Mouse (Mus musculus): ENCODE measurements around the gene Capn11. TPM values are rescaled to one million over a fixed set of nuclear protein-coding genes. Genes with fewer than 3 reads are reported as not detected.

The Capn11 gene
- total RNA-seq (2014; rRNA removed) (0.13 TPM in 1 of 2 replicates, not detected in the other), polyA plus RNA-seq (2012; rRNA removed) (0.02 TPM in 1 of 2 replicates, not detected in the other)

GRCm38 (mm10) chr17:45659225-45659624 is at the start of gene Capn11:
TSS of gene Capn11 (minus strand) at chr17:45659325.
- H3K36me3 ChIP-seq (ENCODE audit: control insufficient read depth, insufficient read depth, low read length) = peaks cover 3% of the 10 kb centered on the region; the same call in 1 of the 2 replicates
- no peaks in the 10 kb centered on the region for H3K4me1 ChIP-seq (ENCODE audit: control insufficient read depth, insufficient read depth, low read length)
- no peak within 1 kb of the TSS for H3K4me3 ChIP-seq (ENCODE audit: insufficient read depth, low read depth, low read length)
- 90% methylated on average over 4 of the region's 4 CpGs for WGBS
- H3K27ac ChIP-seq (replicated peaks; ENCODE audit: insufficient read depth, low read depth, low read length) = no peak within 1 kb of the TSS
- H3K79me2 ChIP-seq (ENCODE audit: control insufficient read depth, insufficient read depth, low read length) = no peaks in the 10 kb centered on the region
- no peak for DNase-seq (ENCODE audit: extremely low read depth, low read depth, low spot score)
- TF ChIP-seq CTCF (IDR thresholded peaks at IDR 0.05; ENCODE audit: low read depth, low read length) = no peak
- no peak for TF ChIP-seq POLR2A (IDR thresholded peaks at IDR 0.05; ENCODE audit: extremely low read depth, insufficient read depth, low read length)
- H3K9ac ChIP-seq (ENCODE audit: low read depth, low read length) = no peak within 1 kb of the TSS
- H3K27me3 ChIP-seq (ENCODE audit: control insufficient read depth, insufficient read depth, low read length) = no peaks in the 10 kb centered on the region

- no peak overlapping the region for H3K9ac ChIP-seq (ENCODE audit: low read depth, low read length)
- no peak overlapping the region for H3K4me3 ChIP-seq (ENCODE audit: insufficient read depth, low read depth, low read length)
- no peak for TF ChIP-seq POLR2A (IDR thresholded peaks at IDR 0.05; ENCODE audit: extremely low read depth, insufficient read depth, low read length)
- TF ChIP-seq CTCF (IDR thresholded peaks at IDR 0.05; ENCODE audit: low read depth, low read length) = no peak
Observed at GRCm38 (mm10) chr17:45708179-45708578, 49.1 kb upstream of the Capn11 start.

GRCm38 (mm10) chr17:45707376-45707775 is 48.3 kb upstream of the Capn11 start:
- TF ChIP-seq CTCF (IDR thresholded peaks at IDR 0.05; ENCODE audit: low read depth, low read length) (no peak), POLR2A (IDR thresholded peaks at IDR 0.05; ENCODE audit: extremely low read depth, insufficient read depth, low read length) (no peak)
- no peak overlapping the region for H3K4me3 ChIP-seq (ENCODE audit: insufficient read depth, low read depth, low read length)

More at GRCm38 (mm10) chr17:45708179-45708578, 49.1 kb upstream of the Capn11 start:
- peak; percentile 88 for DNase-seq (ENCODE audit: extremely low read depth, low read depth, low spot score)
- H3K36me3 ChIP-seq (ENCODE audit: control insufficient read depth, insufficient read depth, low read length) = no peaks in the 10 kb centered on the region
- WGBS = 36% methylated on average over 8 of the region's 8 CpGs
- no peaks in the 10 kb centered on the region for H3K27me3 ChIP-seq (ENCODE audit: control insufficient read depth, insufficient read depth, low read length)
- 0 out of 2 replicates have a peak overlapping the region, but pooled peaks have one; percentile 5 for H3K27ac ChIP-seq (replicated peaks; ENCODE audit: insufficient read depth, low read depth, low read length)
- peaks cover 15% of the 10 kb centered on the region for H3K4me1 ChIP-seq (ENCODE audit: control insufficient read depth, insufficient read depth, low read length)
- H3K79me2 ChIP-seq (ENCODE audit: control insufficient read depth, insufficient read depth, low read length) = no peaks in the 10 kb centered on the region

GRCm38 (mm10) chr17:45706796-45707195 is 47.7 kb upstream of the Capn11 start:
- 73% methylated on average over 5 of the region's 5 CpGs for WGBS
- Histone ChIP-seq H3K27ac (replicated peaks; ENCODE audit: insufficient read depth, low read depth, low read length) (no peak overlapping the region), H3K4me3 (ENCODE audit: insufficient read depth, low read depth, low read length) (no peak overlapping the region), H3K27me3 (ENCODE audit: control insufficient read depth, insufficient read depth, low read length) (no peaks in the 10 kb centered on the region), H3K9ac (ENCODE audit: low read depth, low read length) (no peak overlapping the region), H3K4me1 (ENCODE audit: control insufficient read depth, insufficient read depth, low read length) (peaks cover 21% of the 10 kb centered on the region), H3K36me3 (ENCODE audit: control insufficient read depth, insufficient read depth, low read length) (no peaks in the 10 kb centered on the region), H3K79me2 (ENCODE audit: control insufficient read depth, insufficient read depth, low read length) (no peaks in the 10 kb centered on the region)
- no peak for TF ChIP-seq CTCF (IDR thresholded peaks at IDR 0.05; ENCODE audit: low read depth, low read length)
- TF ChIP-seq POLR2A (IDR thresholded peaks at IDR 0.05; ENCODE audit: extremely low read depth, insufficient read depth, low read length) = no peak
- no peak for DNase-seq (ENCODE audit: extremely low read depth, low read depth, low spot score)

More at GRCm38 (mm10) chr17:45707376-45707775, 48.3 kb upstream of the Capn11 start:
- Histone ChIP-seq H3K79me2 (ENCODE audit: control insufficient read depth, insufficient read depth, low read length) (no peaks in the 10 kb centered on the region), H3K9ac (ENCODE audit: low read depth, low read length) (no peak overlapping the region), H3K36me3 (ENCODE audit: control insufficient read depth, insufficient read depth, low read length) (no peaks in the 10 kb centered on the region), H3K27me3 (ENCODE audit: control insufficient read depth, insufficient read depth, low read length) (no peaks in the 10 kb centered on the region), H3K4me1 (ENCODE audit: control insufficient read depth, insufficient read depth, low read length) (peaks cover 17% of the 10 kb centered on the region), H3K27ac (replicated peaks; ENCODE audit: insufficient read depth, low read depth, low read length) (no peak overlapping the region)
- no peak for DNase-seq (ENCODE audit: extremely low read depth, low read depth, low spot score)
- WGBS = 63% methylated on average over 3 of the region's 3 CpGs

GRCm38 (mm10) chr17:45703187-45703586 is 44.1 kb upstream of the Capn11 start:
- TF ChIP-seq POLR2A (IDR thresholded peaks at IDR 0.05; ENCODE audit: extremely low read depth, insufficient read depth, low read length) (no peak), CTCF (IDR thresholded peaks at IDR 0.05; ENCODE audit: low read depth, low read length) (no peak)
- WGBS = 80% methylated on average over 7 of the region's 7 CpGs
- H3K4me1 ChIP-seq (ENCODE audit: control insufficient read depth, insufficient read depth, low read length) = peaks cover 45% of the 10 kb centered on the region

GRCm38 (mm10) chr17:45702254-45702653 is 43.1 kb upstream of the Capn11 start:
- H3K4me1 ChIP-seq (ENCODE audit: control insufficient read depth, insufficient read depth, low read length) = peaks cover 41% of the 10 kb centered on the region
- WGBS = 10% methylated on average over 4 of the region's 4 CpGs
- peak overlapping the region; percentile 53; the same call in 1 of the 2 replicates for H3K9ac ChIP-seq (ENCODE audit: low read depth, low read length)
- DNase-seq (ENCODE audit: extremely low read depth, low read depth, low spot score) = peak; percentile 98
- no peak for TF ChIP-seq CTCF (IDR thresholded peaks at IDR 0.05; ENCODE audit: low read depth, low read length)
- TF ChIP-seq POLR2A (IDR thresholded peaks at IDR 0.05; ENCODE audit: extremely low read depth, insufficient read depth, low read length) = no peak
- no peaks in the 10 kb centered on the region for H3K79me2 ChIP-seq (ENCODE audit: control insufficient read depth, insufficient read depth, low read length)
- peak overlapping the region; percentile 84 for H3K27ac ChIP-seq (replicated peaks; ENCODE audit: insufficient read depth, low read depth, low read length)
- no peak overlapping the region for H3K4me3 ChIP-seq (ENCODE audit: insufficient read depth, low read depth, low read length)
- H3K36me3 ChIP-seq (ENCODE audit: control insufficient read depth, insufficient read depth, low read length) = peaks cover 3% of the 10 kb centered on the region; the same call in 1 of the 2 replicates
- no peaks in the 10 kb centered on the region for H3K27me3 ChIP-seq (ENCODE audit: control insufficient read depth, insufficient read depth, low read length)

More at GRCm38 (mm10) chr17:45703187-45703586, 44.1 kb upstream of the Capn11 start:
- no peak overlapping the region for H3K4me3 ChIP-seq (ENCODE audit: insufficient read depth, low read depth, low read length)
- H3K9ac ChIP-seq (ENCODE audit: low read depth, low read length) = no peak overlapping the region
- peaks cover 2% of the 10 kb centered on the region; the same call in 1 of the 2 replicates for H3K36me3 ChIP-seq (ENCODE audit: control insufficient read depth, insufficient read depth, low read length)
- no peak for DNase-seq (ENCODE audit: extremely low read depth, low read depth, low spot score)
- no peaks in the 10 kb centered on the region for H3K79me2 ChIP-seq (ENCODE audit: control insufficient read depth, insufficient read depth, low read length)
- no peak overlapping the region for H3K27ac ChIP-seq (replicated peaks; ENCODE audit: insufficient read depth, low read depth, low read length)
- H3K27me3 ChIP-seq (ENCODE audit: control insufficient read depth, insufficient read depth, low read length) = no peaks in the 10 kb centered on the region
